Mouse (Mus musculus): ENCODE data around the gene Nsun6. TPM values are rescaled to one million over a fixed set of nuclear protein-coding genes. Genes with fewer than 3 reads are reported as not detected.
A peak's percentile ranks its signal among the peaks of the same experiment; 100 is the strongest.

Gene Nsun6
- polyA plus RNA-seq, 1 experiment from 2014 or later, result 8.3 TPM

DNA sequence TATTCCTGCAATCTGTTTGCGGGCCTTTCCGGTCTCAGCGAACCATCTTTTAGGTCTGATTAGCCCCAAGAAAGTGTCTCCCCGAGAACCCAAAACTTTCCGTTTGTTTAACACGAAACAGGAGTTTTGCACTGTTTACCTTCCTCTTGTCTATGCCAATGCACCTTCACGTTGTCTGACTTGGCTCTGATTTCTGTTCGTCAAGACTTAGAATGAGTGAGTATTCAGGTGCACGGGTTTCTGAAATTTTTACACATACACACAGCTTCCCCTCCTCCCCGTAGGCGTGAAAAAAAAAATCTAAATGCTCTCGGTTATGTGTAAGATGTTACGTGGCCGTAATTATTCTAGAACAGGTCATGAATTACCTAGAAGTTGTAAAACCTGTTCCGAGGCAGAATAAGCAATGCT is 877 bp upstream of the Nsun6 start:
- peak overlapping the region; percentile 82 for H3K4me2 ChIP-seq
- H3K9me3 ChIP-seq, result no peaks in the 10 kb centered on the region
- H3K4me1 ChIP-seq, result peaks cover 40% of the 10 kb centered on the region
- peak overlapping the region; percentile 97 for H3K4me3 ChIP-seq
- H3K27ac ChIP-seq (replicated peaks), result peak overlapping the region; percentile 93
- WGBS, result 1% methylated on average over 15 of the region's 15 CpGs
- no peaks in the 10 kb centered on the region for H3K27me3 ChIP-seq (replicated peaks)
- ATAC-seq (ENCODE audit: extremely low read depth, insufficient number of reproducible peaks, low FRiP score, low TSS enrichment), result no peak
- H3K9ac ChIP-seq, result peak overlapping the region; percentile 98
- H3K36me3 ChIP-seq, result no peaks in the 10 kb centered on the region

DNA sequence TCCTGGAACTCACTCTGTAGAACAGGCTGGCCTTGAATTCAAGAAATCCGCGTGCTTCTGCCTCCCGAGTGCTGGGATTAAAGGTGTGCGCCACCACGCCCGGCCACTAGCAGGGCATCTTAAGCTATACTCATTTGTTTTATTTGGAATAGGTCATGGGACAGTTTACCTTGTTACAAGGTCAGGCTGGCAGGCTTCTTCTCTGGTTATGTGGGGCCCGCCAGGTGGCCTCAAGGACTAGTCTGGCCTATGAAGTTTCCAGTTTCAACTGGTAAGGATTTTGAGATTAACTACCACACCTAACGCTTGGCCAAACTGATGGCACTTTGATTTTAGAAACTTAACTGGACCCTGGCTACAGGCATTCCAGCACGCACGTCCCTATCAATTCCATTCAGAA is 373 bp downstream of the Nsun6 start:
- ATAC-seq (ENCODE audit: extremely low read depth, insufficient number of reproducible peaks, low FRiP score, low TSS enrichment), result no peak; the same call in 1 of the 2 replicates
- Histone ChIP-seq H3K9me3 (no peaks in the 10 kb centered on the region), H3K4me1 (peaks cover 36% of the 10 kb centered on the region), H3K4me2 (peak overlapping the region; percentile 82), H3K36me3 (no peaks in the 10 kb centered on the region), H3K9ac (peak overlapping the region; percentile 85), H3K27me3 (replicated peaks) (no peaks in the 10 kb centered on the region), H3K4me3 (peak overlapping the region; percentile 97), H3K27ac (replicated peaks) (peak overlapping the region; percentile 93)
- 17% methylated on average over 10 of the region's 10 CpGs for WGBS

GRCm38 (mm10) chr2:15049117-15049873 is 5.6 kb downstream of the Nsun6 start, which contains the start of gene Arl5b:
TSS of gene Arl5b (plus strand) at chr2:15049395.
- 7% methylated on average over 20 of the region's 20 CpGs for WGBS
- peak; percentile 90 for ATAC-seq (ENCODE audit: extremely low read depth, insufficient number of reproducible peaks, low FRiP score, low TSS enrichment)
- Histone ChIP-seq H3K9me3 (no peaks in the 10 kb centered on the region), H3K4me2 (peak within 1 kb of the TSS; percentile 82), H3K9ac (peak within 1 kb of the TSS; percentile 81), H3K4me1 (peaks cover 17% of the 10 kb centered on the region), H3K27ac (replicated peaks) (peak within 1 kb of the TSS; percentile 67), H3K36me3 (peaks cover 9% of the 10 kb centered on the region; the same call in 1 of the 2 replicates), H3K4me3 (peak within 1 kb of the TSS; percentile 71), H3K27me3 (replicated peaks) (no peaks in the 10 kb centered on the region)

DNA sequence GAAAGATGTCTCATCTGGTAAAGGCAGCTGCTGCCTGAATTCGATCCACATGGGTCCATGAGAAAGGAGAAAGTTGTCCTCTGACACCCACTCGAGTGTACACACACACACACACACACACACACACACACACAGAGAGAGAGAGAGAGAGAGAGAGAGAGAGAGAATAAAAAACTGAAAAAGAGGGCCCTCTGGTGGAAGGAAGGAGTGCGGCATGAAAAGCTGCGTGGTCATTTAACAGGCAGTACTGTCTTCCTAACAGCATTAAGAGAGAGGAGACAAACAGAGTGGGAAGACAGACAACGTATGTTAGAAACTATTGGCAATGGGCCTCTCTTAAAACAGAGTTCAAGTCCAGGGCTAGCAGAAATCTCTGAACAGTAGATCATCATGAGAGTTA is 14.5 kb downstream of the Nsun6 start:
- no peaks in the 10 kb centered on the region for H3K4me1 ChIP-seq
- H3K9me3 ChIP-seq, result no peaks in the 10 kb centered on the region
- H3K27ac ChIP-seq (replicated peaks), result no peak overlapping the region
- no peak overlapping the region for H3K4me2 ChIP-seq
- no peak overlapping the region for H3K4me3 ChIP-seq
- H3K9ac ChIP-seq, result no peak overlapping the region
- 63% methylated on average over 5 of the region's 5 CpGs for WGBS
- no peak for ATAC-seq (ENCODE audit: extremely low read depth, insufficient number of reproducible peaks, low FRiP score, low TSS enrichment)
- no peaks in the 10 kb centered on the region for H3K27me3 ChIP-seq (replicated peaks)
- H3K36me3 ChIP-seq, result peaks cover 25% of the 10 kb centered on the region

- Histone ChIP-seq H3K9me3 (no peaks in the 10 kb centered on the region), H3K27ac (replicated peaks) (no peak overlapping the region), H3K36me3 (peaks cover 25% of the 10 kb centered on the region), H3K4me2 (no peak overlapping the region), H3K4me3 (no peak overlapping the region), H3K4me1 (no peaks in the 10 kb centered on the region), H3K27me3 (replicated peaks) (no peaks in the 10 kb centered on the region), H3K9ac (no peak overlapping the region)
- 71% methylated on average over 6 of the region's 6 CpGs for WGBS
- no peak for ATAC-seq (ENCODE audit: extremely low read depth, insufficient number of reproducible peaks, low FRiP score, low TSS enrichment)
Observed at GRCm38 (mm10) chr2:15038705-15039104, 16.2 kb downstream of the Nsun6 start.

GRCm38 (mm10) chr2:15027816-15028215 is 27.1 kb downstream of the Nsun6 start:
- H3K36me3 ChIP-seq, result peaks cover 21% of the 10 kb centered on the region
- no peaks in the 10 kb centered on the region for H3K4me1 ChIP-seq
- H3K27me3 ChIP-seq (replicated peaks), result no peaks in the 10 kb centered on the region
- no peak overlapping the region for H3K4me2 ChIP-seq
- no peak overlapping the region for H3K4me3 ChIP-seq
- no peak overlapping the region for H3K9ac ChIP-seq
- no peak overlapping the region for H3K27ac ChIP-seq (replicated peaks)
- WGBS, result 79% methylated on average over 1 of the region's 1 CpGs
- no peak for ATAC-seq (ENCODE audit: extremely low read depth, insufficient number of reproducible peaks, low FRiP score, low TSS enrichment)
- no peaks in the 10 kb centered on the region for H3K9me3 ChIP-seq

DNA sequence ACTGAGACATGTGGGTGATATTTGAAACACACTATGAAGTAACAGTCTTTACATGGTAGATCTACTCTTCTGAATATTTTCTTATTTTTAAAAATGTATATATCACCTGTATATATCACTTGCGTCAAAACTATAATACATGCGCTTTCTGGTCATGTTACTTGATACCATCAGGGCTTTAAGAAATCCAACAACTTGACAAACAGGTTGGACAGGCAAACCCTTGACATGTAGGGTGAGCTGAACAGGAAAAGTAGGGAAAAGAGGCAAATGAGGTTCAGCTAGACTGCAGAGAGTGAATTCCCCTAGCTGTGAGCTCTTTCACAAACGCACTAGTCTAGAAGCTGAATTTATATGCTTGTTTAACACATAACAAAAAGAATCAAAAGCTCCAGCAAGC is 28.1 kb downstream of the Nsun6 start:
- Histone ChIP-seq H3K36me3 (peaks cover 17% of the 10 kb centered on the region), H3K4me2 (no peak overlapping the region), H3K9ac (no peak overlapping the region), H3K9me3 (no peaks in the 10 kb centered on the region), H3K27me3 (replicated peaks) (no peaks in the 10 kb centered on the region), H3K4me1 (no peaks in the 10 kb centered on the region), H3K27ac (replicated peaks) (no peak overlapping the region), H3K4me3 (no peak overlapping the region)
- ATAC-seq (ENCODE audit: extremely low read depth, insufficient number of reproducible peaks, low FRiP score, low TSS enrichment), result no peak
- 91% methylated on average over 3 of the region's 3 CpGs for WGBS

GRCm38 (mm10) chr2:15008072-15008471 is 46.8 kb downstream of the Nsun6 start:
- H3K27me3 ChIP-seq (replicated peaks), result no peaks in the 10 kb centered on the region
- WGBS, result 89% methylated on average over 1 of the region's 1 CpGs
- ATAC-seq (ENCODE audit: extremely low read depth, insufficient number of reproducible peaks, low FRiP score, low TSS enrichment), result no peak
- no peak overlapping the region for H3K4me2 ChIP-seq
- peaks cover 42% of the 10 kb centered on the region for H3K36me3 ChIP-seq
- H3K4me3 ChIP-seq, result no peak overlapping the region
- H3K27ac ChIP-seq (replicated peaks), result no peak overlapping the region
- no peaks in the 10 kb centered on the region for H3K4me1 ChIP-seq
- no peak overlapping the region for H3K9ac ChIP-seq
- H3K9me3 ChIP-seq, result no peaks in the 10 kb centered on the region

- no peak overlapping the region for H3K27ac ChIP-seq (replicated peaks)
- no peaks in the 10 kb centered on the region for H3K9me3 ChIP-seq
- no peak overlapping the region for H3K4me2 ChIP-seq
- no peak overlapping the region for H3K9ac ChIP-seq
- WGBS, result 83% methylated on average over 3 of the region's 3 CpGs
- H3K4me3 ChIP-seq, result no peak overlapping the region
- ATAC-seq (ENCODE audit: extremely low read depth, insufficient number of reproducible peaks, low FRiP score, low TSS enrichment), result no peak
- no peaks in the 10 kb centered on the region for H3K27me3 ChIP-seq (replicated peaks)
- peaks cover 41% of the 10 kb centered on the region for H3K36me3 ChIP-seq
- no peaks in the 10 kb centered on the region for H3K4me1 ChIP-seq
Observed at GRCm38 (mm10) chr2:15007531-15007930, 47.3 kb downstream of the Nsun6 start.

DNA sequence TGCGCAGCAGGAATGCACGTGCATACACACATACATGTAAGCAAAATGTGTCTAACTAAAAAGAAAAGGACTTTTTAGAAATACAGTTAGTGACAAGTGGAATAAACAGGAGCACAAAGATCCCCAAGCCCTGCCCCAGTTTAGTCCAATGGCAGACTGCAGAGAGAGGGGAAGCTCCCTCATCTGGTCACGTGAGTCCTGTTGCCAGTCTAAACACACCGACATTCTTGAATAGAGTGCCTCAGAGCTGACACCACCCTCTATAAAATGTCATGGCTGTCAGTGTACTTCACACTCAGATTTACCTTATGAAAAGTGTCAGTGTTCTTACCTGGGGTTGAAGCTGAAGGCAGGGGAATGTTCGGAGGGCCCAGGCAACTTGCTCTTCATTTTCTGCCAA is 57.0 kb downstream of the Nsun6 start:
- Histone ChIP-seq H3K9me3 (no peaks in the 10 kb centered on the region), H3K4me1 (0 out of 2 replicates have a peak, but pooled peaks cover 3% of the 10 kb centered on the region), H3K36me3 (peaks cover 14% of the 10 kb centered on the region), H3K27me3 (replicated peaks) (no peaks in the 10 kb centered on the region), H3K27ac (replicated peaks) (no peak overlapping the region), H3K9ac (no peak overlapping the region), H3K4me3 (no peak overlapping the region), H3K4me2 (no peak overlapping the region)
- ATAC-seq (ENCODE audit: extremely low read depth, insufficient number of reproducible peaks, low FRiP score, low TSS enrichment), result no peak
- 68% methylated on average over 5 of the region's 5 CpGs for WGBS

DNA sequence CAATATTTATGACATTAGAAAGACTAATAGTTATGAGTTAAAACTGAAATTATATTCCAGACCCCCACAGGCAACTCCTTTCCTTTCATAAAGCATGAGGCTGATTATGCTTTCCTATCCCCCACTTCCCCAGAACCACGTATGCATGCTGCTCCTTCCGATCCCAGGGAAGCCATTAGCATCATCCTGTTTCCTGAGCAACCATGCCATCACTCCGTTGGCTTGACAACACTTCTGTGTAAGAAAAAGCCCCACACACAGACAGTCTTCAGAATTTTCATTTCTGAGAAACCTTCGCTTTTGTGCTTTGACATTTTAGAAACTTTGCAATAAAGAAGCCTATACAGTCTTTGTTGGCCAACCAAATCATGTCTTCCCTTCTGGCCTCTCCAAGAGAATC is 58.8 kb downstream of the Nsun6 start:
- 87% methylated on average over 4 of the region's 4 CpGs for WGBS
- 0 out of 2 replicates have a peak, but pooled peaks cover 3% of the 10 kb centered on the region for H3K4me1 ChIP-seq
- H3K9ac ChIP-seq, result no peak overlapping the region
- no peaks in the 10 kb centered on the region for H3K9me3 ChIP-seq
- H3K36me3 ChIP-seq, result peaks cover 20% of the 10 kb centered on the region
- H3K27ac ChIP-seq (replicated peaks), result no peak overlapping the region
- no peak overlapping the region for H3K4me3 ChIP-seq
- no peaks in the 10 kb centered on the region for H3K27me3 ChIP-seq (replicated peaks)
- H3K4me2 ChIP-seq, result no peak overlapping the region
- no peak for ATAC-seq (ENCODE audit: extremely low read depth, insufficient number of reproducible peaks, low FRiP score, low TSS enrichment)

DNA sequence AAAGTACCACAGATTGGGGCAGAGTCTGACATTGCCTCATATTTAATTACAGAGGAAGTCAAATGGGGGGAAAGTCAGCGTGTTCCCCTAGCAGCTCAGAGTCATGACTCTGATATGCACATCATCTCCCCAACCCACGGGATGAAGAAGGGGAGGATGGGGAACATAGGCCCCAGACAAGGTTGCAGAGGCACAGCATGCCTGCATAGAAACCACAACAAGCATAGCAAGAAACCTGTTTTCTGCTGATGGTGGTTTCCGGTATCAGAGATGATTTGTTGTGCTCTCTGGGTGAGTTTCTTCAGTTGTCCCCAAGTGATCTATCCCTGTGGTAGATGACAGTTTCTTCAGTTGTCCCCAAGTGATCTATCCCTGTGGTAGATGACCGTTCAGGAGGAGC is 62.3 kb downstream of the Nsun6 start:
- no peak overlapping the region for H3K4me2 ChIP-seq
- H3K4me1 ChIP-seq, result no peaks in the 10 kb centered on the region
- peaks cover 35% of the 10 kb centered on the region for H3K36me3 ChIP-seq
- no peak overlapping the region for H3K27ac ChIP-seq (replicated peaks)
- ATAC-seq (ENCODE audit: extremely low read depth, insufficient number of reproducible peaks, low FRiP score, low TSS enrichment), result no peak
- H3K4me3 ChIP-seq, result no peak overlapping the region
- H3K27me3 ChIP-seq (replicated peaks), result no peaks in the 10 kb centered on the region
- WGBS, result 80% methylated on average over 4 of the region's 4 CpGs
- H3K9me3 ChIP-seq, result no peaks in the 10 kb centered on the region
- H3K9ac ChIP-seq, result no peak overlapping the region

All from heart, embryonic 13.5 days (tissue).